Mouse (Mus musculus) right cerebral cortex, adult 2 months (tissue): ENCODE measurements around the gene Smco3.
A peak's percentile ranks its signal among the peaks of the same experiment; 100 is the strongest.

Source experiments
- DNase-seq, 2 experiments: peaks; one replicate each; pipeline ENCODE4 v3.0.0; 2021 to 2022; ENCODE audit warnings: low spot score in 2 of 2

Gene Smco3

DNA sequence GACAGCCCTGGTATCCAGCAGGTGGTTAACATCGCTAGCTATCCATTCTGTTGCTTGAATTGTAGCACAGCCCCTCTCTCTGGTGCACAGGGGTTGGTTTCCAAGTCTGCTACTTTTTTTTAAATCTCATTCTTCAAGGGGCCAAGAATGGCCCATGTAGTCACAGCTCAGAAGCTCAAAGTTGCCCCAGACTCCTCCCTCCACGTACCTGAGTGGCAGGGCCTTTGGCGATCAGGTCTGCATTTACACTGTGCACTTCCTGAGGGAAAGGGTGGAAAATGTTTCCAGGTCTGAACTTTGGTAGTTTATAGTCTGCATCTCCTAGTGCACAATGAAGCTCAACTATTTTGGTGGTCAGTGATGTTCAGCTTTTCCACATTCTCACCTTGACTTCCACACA is 12.0 kb upstream of the Smco3 start:
- DNase-seq, result no peak

DNA sequence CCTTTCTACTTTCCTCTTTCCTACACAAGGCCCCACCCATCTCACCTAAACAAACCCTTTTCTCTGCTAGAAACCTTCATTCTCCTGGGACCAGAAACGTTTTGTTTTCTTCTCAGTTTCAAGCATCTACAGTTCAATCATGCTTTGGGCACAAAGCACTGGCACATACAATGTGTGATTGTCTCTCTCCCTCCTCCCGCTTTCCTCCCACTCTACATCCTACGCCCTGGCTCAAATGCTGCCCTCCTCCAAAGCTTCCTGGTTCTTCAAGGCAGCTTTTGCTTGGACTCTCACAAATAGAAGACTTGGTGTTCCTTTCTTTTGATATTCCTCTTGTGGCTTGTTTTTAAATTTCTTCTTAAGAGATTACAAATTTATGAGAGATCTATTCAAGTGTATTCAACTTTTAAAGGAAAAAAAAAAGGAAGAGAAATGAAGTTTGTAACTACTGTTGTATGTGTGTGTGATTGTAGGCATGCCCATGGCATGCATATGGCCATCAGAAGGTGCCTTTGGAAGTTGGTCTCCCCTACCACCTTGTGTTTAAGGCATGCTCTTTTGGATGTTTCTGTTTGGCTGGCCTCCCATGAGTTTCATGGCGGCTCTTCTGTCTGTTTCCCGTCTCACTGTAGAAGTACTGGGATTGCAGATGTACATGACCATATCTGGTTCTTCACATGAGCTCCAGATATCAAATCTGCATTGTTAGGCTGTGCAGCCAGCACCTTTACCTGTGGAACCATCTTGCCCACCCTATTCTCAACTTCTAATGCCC is 10.6 kb upstream of the Smco3 start:
- DNase-seq, result no peak

DNA sequence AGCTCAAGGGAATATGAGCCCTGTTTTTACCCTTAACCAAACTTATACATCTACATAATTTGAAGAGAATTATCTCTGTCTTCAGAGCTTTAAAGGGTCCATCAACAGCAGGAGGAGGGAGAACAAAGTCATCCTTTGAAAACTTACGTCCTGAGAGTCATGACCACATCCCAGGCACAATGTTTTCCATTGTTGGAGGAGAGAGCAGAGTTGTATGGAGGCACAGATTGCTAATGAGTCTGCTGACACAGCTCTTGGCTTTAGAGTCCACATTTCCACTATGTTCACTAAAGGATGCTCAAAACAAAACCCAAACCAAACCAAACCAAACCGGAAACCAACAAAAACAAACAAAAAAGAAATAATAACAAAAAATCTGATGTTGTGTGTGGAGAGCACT is 9.7 kb upstream of the Smco3 start:
- DNase-seq, result no peak

DNA sequence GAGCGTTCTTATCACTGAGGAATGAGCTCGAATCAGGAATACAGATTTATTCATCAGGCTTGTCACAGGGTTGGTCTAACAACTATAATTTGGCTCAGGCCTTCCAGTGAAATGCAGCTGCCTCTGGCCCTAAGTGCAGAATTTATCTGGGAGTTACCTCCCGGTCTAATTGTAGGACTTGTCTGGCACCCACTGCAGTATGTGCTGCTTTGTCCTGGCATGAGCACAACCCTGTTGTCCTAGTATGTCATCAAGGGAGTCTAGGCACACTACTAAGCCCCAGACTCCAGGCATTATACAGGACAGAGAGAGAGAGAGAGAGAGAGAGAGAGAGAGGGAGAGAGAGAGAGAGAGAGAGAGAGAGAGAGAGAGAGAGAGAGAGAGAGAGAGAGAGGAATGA is 2.1 kb upstream of the Smco3 start:
- DNase-seq, result no peak

DNA sequence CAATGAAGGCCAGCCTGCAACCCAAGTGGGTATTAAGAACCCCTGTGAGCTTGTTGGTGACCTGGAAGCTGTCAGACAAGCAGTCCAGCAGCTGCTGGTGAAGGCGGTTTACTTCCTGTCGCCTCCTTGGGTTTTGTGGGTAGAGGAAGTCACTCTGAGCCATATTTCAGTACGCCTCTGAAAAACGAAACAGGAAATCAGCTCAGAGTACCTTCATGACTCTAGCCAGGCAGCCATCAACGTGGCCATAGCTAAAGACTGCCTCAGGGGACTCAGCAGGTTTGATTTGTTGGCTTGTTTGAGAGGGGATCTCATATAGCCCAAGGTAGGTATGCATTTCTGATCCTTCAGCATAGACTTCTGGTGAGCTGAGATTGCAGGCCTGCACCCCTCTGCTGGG is 3.5 kb downstream of the Smco3 start:
- no peak for DNase-seq

DNA sequence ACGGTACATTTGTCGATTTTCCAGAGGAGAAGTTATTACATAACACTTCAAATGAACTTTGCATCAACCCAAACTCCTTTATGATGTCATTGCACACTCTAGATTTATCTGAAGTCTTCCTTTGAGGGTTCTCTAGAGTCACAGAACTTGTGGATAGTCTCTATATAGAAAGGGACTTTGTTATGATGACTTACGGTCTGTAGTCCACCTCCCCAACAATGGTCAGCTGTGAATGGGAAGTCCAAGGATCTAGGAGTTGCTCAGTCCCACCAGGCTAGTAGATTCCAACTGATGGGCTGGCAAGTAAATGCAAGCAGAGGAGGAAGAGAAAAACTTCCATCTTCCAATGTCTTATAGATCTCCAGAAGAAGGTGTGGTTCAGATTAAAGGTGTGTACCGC is 6.6 kb downstream of the Smco3 start:
- DNase-seq, result no peak

DNA sequence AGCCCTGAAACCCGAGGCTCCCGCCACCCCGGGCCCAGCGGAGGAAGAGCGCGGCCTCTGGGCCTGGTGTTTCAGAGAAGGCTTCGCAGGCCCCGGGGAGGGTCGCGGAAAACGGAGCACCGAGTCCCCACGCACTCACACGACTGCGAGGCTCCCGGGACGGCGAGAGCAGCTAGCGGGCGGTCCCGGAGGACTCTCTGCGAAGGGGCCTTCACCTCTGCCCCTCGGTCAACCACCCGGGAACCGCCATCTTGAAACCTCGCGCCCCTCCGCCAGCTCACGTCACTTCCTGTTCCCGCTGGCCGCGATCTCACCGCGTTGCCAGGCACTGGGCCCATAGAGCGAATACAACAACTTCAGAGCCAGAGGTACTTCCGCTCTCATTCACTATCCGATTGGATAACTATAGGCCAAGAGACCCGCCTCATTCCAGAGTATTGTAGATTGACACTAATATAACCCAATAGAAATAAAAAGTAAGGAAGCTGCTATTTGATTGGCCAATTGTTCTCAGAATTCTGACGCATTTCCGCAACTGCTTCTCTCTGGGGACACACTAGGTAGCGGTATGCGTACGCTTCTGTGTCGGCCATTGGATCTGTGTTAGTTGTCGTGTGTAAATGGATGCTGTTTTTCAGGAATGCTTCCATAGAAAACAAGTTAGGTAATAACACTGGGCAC is 7.2 kb downstream of the Smco3 start, which contains the start of gene Wbp11:
Gene Wbp11, minus strand, starts transcription at position 353 of the 681 bp plus-strand sequence.
- DNase-seq, result peak; percentile 96 to 97

DNA sequence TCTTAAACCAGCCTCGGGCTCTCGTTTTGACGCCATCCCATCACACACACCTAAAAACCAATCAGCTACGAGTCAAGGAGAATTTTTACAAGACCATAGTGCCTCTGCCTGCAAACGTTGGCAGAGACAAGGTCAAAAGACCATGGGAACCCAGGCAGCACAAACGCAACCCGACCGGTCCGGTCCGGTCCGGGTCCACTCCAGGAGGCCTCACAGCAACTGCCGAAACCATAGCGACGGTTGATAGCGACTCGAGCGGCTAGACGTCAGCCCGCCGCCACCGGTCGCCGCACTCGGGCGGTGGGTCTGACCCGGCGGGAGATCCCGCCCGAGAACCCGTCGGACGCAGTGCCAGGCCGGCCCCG is 7.8 kb downstream of the Smco3 start, which contains the start of gene BC049715:
Gene BC049715, plus strand, starts transcription at position 111 of the 365 bp plus-strand sequence.
- DNase-seq, result no peak

DNA sequence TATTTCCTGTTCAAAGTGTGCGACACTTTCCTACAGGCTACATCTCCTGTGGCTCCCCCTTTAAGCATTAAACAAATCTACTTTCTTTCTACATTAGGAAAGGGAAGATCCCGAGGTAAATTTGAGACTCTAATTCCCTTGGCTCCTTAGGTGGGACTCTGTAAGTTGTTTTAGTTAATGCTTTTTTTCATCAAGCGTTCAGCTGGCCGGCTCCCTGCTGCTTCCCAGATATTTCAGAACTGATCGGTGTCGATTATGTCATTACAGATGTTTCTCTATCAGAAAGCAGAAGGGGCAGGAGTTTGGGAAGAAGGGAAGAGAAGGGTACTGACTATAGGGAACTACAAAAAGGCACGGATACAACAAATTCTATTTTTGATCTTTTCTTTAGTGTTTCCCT is 8.1 kb downstream of the Smco3 start:
- DNase-seq, result no peak

DNA sequence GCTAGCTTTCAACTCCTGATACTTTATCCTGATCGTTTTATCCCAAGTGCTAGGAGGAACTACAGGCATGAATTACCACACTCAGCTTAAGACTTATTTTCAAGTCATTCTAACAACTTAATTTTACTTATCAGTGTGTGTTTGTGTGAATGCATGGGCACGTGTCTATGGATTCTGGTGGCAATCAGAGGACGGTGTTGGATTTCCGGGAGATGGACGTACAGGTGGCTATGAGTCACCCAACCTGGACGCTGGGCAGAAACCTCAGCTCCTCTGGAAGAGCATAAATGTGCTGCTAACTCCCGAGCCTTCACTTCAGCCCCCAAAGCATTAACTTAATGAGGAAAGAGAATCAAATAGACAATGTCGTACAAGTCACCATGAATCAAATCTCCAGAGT is 10.3 kb downstream of the Smco3 start:
- no peak for DNase-seq

DNA sequence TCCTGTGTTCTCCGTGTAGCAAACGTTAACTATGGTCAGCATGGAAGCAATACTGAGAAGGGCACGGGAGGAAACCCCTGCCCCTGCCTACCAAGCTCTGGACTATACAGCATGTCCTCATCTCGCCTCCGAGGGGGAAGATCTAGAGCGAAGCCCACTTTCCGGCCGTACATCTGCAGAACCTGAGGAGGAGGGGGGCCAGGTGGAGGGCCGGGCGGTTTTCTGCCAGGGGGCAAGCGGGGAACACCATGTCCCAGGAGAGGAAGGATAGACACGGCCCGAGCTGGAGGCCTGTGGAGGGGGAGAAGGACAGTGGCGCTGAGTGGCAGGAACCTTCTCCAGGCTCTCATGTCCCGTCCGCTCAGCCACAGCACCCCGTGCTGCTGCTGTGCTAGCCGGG is 14.2 kb downstream of the Smco3 start:
- no peak for DNase-seq

DNA sequence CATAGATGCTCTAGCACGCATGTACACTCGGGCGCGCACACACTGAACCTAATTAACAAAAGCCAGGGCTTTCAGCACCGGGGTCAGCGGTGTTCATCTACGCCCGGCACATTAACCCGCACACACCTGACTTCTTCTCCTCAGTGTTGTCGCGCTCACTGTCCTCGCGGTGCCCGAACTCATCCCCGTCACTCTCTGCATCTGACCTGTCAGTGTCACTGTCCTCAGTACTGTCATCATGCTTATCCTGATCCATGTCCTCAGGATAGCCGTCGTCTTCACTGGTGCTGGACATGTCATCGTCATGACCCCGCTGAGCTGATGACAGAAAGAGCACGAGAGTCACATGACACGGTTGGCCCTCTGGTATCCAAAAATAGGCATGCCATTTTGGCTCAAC is 14.9 kb downstream of the Smco3 start:
- no peak for DNase-seq

DNA sequence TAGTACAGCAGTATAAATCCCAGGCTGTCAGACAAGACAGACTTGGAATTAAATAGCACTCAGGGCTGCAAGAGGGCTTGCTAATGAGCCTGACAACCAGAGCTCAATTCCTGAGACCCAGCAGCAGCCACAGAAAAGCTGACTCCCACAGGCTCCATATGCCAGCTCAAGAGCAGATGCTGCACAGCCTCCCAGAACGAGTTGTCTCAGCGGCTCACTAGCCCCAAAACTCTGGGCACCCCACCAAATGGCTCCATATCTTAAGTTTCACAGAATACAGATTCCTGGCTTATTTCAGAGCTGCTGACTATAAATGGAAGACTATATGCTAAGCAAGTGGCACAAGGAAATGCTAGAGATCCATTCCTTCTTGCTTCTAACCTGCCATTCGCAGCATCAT is 17.7 kb downstream of the Smco3 start:
- DNase-seq, result peak; percentile 85

DNA sequence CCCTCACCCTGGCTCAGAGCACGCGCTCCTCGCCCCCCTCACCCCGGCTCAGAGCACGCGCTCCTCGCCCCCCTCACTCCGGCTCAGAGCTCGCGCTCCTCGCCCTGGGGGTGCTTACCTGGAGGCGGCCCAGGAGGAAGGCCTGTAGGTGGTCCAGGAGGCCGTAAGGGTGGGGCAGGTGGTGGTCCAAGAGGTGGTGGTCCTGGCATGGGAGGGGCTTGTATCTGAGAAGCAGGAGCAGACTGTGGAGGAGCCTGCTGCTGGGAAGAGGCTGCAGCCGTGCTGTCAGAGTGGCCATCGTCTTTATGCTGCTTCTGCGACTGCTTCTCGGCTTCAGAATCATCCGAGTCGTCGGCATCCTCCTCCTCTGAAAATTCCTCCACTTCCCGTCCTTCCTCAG is 18.4 kb downstream of the Smco3 start:
- DNase-seq, result no peak

DNA sequence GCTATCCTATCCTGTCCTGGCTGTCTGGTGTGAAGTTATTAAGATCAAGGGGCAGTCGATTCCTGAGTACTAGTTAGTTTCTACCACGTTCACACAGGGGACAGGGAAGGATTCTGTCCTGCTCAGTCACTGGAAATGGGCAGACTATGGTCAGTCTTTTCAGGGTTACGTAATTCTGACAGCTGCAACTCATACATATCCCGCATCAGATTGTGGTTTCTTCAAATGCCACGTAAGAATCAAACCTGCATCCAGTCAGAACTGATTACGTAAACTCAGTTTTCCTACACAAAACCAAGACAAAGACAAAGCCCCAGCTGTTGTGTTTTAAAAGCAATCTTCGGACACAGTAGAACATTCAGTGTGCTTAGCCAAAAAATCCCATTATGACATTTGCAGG is 19.9 kb downstream of the Smco3 start:
- no peak for DNase-seq

DNA sequence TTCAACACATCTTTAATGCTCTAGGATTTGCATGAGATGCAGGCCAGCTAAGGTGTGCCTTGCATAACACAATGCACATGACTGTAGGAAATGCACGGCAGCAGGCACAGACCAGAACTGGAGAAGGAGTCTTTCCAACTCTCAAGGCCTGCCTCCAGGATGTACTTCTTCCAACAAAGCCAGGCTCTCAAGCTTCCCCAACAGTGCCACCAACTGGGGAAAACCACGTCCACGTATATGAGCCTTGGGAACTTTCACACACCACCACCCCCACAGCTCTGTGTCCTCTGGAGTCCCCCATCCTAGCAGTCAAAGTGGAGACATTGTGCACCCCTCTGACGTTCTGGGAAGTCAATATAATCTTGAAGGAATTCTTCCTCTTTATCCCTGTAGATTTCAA is 22.1 kb downstream of the Smco3 start:
- peak in 1 of 2 experiments; percentile 39 for DNase-seq

DNA sequence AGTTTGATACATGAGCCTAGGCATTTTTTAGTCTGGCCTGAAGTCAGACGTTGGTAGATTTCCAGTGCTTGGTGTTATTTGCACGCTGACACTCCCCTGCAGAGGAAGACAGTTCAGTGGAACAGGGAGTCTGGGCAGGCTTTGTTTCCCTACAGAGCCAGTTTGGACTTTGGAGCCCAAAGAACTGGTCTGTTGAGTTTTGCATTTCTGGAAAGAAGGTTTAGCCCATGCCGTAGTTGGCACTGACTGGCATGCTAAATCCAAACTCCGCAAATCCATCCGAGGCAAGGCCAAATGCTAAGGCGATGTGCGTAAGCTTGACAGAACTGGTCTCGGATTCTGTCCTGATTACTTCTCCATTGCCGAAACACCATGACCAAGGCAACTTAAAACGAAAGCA is 24.1 kb downstream of the Smco3 start:
- no peak for DNase-seq

DNA sequence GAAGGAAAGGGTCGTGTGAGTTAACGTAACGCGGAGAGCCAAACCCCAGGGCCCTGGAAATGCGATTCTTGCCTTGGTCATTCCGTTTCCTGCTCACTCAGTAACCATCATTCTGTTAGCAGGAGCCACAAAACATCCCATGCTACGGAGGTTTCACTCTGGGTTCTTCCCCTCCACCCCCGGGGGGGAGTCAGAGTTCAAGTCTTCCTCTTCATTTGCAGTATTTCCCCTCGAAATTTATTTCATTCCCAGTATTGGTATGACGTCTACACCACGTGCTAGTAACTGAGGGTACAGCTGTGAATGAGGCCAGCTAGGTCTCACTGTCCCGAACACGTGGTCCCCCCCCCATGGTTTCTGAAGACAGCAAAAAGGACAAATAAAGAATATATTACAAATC is 25.6 kb downstream of the Smco3 start:
- DNase-seq, result no peak

DNA sequence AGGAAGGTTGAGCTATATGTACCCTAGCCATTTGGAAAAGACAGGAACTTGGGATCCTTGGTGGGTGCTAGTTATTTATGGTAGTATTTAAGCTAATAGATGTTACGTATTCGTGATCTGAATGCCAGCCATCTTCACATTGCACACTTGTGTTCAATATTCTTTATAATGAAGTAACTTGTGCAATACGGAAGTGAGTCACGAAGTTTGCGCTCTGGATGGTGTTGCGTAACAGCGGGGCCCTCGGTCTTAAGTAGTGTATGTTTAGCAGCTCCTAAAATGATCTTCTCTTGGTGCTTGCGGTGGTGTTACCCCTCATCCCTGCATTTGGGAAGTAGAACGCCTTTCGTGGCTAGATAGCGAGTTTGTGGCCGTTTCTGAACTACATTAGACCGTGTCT is 26.2 kb downstream of the Smco3 start:
- DNase-seq, result peak; percentile 55 to 65

DNA sequence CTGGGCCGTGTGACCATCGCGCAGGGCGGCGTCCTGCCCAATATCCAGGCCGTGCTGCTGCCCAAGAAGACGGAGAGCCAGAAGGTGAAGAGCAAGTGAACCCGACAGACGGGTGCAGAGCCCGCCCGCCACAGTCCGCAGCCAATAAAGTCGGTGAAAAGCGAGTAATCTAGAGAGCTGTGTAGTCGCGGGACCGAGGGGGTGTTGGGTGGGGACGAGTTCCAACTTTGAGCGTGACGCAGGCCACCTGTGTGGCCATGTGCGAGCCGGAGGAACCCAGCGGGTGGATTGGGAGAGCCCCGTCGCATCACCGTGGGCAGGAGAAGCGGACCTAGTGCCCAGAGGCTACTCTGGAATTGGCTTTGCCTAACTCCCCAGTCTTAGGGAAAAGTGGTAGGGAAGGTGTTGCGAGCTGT is 26.6 kb downstream of the Smco3 start:
- peak; percentile 53 to 54 for DNase-seq

DNA sequence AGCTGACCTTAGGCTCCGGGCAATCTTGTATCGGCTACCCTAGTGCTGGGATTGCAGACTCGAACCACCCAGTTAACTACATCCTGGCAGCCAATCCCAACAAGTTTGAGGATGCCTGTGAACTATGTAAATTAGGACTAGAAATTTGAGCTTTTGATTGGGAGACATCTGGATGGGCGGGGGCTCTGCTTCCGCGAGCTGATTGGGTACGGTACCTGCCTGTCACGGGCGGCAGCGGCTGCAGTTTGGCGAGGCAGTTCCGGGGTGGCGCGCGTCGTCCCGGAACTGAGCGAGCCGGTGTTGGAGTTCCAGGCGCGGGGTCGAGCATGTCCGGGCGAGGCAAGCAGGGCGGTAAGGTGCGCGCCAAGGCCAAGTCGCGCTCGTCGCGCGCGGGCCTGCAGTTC is 27.2 kb downstream of the Smco3 start, which contains the start of gene H2afj:
Gene H2afj, plus strand, starts transcription at position 231 of the 404 bp plus-strand sequence.
- DNase-seq, result peak; percentile 99

DNA sequence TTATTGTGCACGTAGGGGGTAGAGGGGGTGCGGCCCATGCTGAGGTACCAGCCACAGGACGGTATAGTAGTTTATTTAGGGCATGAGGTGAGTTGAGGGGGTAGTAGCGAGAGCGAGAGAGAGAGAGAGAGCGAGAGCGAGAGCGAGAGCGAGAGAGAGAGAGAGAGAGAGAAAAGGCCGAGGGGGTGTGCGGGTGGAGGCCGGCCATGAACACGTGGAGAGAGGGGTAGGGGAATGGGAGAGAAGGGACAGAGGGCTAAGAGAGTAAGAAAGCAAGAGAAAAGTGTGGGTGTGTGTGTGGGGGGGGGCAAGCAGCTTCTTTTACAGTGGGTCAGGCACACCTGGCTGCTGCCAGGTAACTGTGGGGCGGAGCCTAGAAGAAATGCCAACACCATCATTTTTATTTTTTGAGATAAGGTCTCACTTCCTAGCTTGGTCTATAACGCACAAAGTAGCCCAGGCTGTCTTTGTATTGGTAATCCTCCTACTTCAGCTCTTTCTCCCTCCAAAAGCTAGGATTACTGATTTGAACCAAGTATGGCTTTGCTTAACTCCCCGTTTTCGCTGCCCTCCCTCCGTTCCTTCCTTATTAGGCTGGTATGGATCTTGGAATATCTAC is 27.7 kb downstream of the Smco3 start:
- no peak for DNase-seq

DNA sequence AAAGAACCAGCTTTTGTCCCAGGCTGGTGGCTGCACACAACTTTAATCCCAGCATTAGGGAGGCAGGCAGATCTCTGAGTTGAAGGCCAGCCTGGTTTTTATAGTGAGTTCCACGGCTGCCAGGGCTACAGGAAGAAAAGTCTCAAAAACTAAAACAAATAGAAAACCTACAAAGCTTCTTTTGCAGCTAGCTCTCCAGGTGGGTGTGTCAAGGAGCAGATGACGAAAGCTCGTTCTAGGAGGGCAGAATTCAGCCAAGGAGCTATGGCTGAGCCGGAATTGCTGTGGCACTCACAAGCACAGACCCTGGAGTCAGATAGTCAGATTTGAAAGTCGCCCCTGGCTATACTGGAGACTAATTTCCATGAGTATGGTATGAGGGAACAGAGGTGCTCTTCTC is 28.4 kb downstream of the Smco3 start:
- no peak for DNase-seq
